Mouse (Mus musculus) gastrocnemius, postnatal 14 days (tissue): ENCODE data around the gene Fam71e1. TPM values are rescaled to one million over a fixed set of nuclear protein-coding genes. Genes with fewer than 3 reads are reported as not detected.

ENCODE experiments used
- DNase-seq: peaks from one replicate; pipeline ENCODE4 v3.0.0; 2021; ENCODE audit warnings: mixed read lengths
- intact Hi-C: fragments of 180-260 bp; cut with DNase I; formaldehyde crosslinking; loops from one replicate; pipeline ENCODE4 v1.15.1; 2025; ENCODE audit warnings: low total_unique reads
- total RNA-seq, 2 experiments: library from RNA; stranded (reverse); gene quantifications; 2 replicates each; pipeline ENCODE4 v1.2.3; 2021

Fam71e1 gene
- total RNA-seq, 2 experiments from 2014 or later: 3.8 to 4.7 TPM

GRCm38 (mm10) chr7:44530507-44530906, 34.1 kb downstream of the Fam71e1 start:
- DNase-seq: no peak
- intact Hi-C loops: no loop called here

DNA sequence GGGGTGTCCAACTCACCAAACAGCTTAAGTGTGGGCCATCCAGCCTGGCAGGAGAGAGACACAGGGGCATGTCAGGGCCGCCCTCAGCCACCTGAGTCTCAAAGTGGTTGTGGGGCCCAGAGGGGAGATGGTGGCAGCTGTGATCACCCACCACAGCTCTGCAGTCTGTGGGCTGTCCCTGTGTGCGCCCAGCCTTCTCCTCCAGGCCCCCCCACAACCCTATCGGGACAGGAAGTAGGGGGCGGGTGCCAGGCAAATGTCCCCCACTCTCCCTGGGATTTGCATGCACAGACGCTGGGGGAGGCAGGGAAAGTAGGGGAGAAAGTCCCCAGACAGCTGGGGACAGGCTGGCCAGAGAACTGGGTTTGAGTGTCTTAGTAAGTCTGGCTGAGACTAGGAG, 34.8 kb downstream of the Fam71e1 start:
- intact Hi-C loops: no loop called here

DNA sequence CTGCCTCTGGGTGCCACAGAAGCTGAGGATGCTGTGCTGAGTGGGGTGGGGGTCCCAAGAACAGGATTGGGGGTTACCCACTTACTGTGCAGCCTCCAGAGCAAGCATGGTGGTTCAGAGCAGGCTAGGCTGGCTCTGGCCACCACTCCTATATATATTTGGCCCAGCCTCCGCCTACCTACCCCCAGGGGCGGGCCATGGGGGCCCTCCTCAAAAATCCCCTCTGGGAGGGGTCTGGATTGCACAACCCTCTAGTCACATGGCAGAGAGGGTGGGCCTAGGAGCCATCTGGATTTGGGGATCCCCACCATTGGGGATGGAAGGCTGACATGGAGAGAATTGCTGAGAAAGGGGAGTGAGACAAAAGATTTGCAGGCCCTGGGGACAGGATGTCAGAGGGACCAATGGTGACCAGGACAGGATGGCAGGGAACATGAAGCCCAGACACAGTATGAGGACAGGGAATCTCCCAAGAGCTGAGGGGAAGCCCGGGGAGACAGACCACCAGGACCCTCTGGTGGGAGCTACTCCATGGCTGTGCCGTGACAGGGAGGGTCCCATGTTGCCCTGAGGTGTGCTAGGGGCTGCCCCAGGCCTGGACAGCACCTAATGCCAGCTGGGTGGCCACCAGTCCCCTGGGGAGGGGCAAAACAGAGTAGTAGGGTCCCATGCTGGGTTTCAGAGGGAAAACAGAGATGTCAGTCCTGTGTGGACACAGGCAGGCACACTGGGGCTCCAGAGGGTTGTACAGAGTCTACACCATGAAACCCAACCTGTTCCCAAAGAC, 35.8 kb downstream of the Fam71e1 start, which contains the start of gene Spib:
Gene Spib (minus strand): TSS at position 126 of the 787 bp plus-strand sequence.
- DNase-seq: no peak
- intact Hi-C loops: no loop called here

More for the DNA sequence above, 34.8 kb downstream of the Fam71e1 start:
- DNase-seq: no peak

DNA sequence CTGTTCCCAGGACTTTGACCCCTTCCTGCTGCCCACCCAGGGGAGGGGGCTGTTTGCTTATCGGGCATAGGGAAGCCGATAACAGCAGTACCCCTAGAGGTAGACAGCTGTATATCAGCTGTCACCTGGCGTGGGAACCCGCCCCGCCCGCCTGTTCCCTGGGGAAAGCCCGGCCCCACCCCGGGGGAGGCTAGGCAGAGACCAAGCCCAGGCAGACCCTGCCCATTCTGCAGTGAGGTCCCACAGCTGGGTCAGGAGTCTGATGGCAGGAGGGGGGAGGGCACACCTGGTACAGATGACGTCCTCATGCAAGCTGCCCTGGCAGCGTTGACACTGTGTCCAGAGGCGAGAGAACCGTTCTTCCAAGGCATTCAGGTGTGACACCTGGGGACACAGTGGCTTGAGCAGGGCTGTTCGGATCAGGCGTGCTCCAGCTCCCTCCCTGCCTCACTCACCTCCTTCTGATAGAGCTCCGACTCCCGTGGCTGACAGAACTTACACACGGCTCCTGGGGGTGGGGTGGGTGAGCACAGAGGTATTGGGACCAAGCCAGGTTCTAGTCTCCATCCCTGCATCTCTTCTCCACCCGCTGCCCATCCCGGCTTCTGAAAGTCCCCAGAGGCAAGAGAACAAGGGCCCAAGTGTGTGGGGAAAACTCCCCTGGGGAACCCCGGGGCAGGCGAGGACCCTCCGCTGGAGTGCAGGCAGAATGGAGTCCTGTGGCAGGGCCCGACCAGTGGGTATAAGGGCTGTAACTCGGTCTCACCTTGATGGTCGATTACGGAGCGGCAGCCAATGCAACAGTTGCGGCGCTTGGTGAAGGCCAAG, 36.8 kb downstream of the Fam71e1 start:
- no peak for DNase-seq
- intact Hi-C loops: no loop called here

- no peak for DNase-seq
- intact Hi-C loops: no loop called here
Measured at GRCm38 (mm10) chr7:44533746-44534045, 37.3 kb downstream of the Fam71e1 start.

DNA sequence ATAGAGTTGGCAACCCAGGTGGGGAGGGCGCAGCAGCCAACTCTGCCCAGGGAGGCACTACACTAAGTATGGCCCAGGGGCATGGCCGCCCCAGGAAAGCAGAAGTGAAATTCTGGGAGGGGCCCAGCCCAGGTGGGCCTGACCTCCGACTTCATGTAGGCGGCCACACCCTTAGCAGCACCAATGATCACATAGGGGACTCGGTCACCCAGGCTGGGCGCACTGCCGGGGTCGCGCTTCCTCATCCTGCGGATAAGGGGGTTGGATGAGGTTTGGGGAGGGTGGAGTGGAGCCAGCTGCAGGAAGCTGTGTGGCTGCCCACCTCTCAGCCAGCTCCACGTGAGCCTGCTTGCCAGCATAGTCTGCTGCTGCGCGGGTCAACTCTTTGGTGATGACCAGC, 37.9 kb downstream of the Fam71e1 start:
- no peak for DNase-seq
- intact Hi-C loops: no loop called here

- intact Hi-C loops: no loop called here
- DNase-seq: no peak
Measured at GRCm38 (mm10) chr7:44534656-44535441, 38.5 kb downstream of the Fam71e1 start.

DNA sequence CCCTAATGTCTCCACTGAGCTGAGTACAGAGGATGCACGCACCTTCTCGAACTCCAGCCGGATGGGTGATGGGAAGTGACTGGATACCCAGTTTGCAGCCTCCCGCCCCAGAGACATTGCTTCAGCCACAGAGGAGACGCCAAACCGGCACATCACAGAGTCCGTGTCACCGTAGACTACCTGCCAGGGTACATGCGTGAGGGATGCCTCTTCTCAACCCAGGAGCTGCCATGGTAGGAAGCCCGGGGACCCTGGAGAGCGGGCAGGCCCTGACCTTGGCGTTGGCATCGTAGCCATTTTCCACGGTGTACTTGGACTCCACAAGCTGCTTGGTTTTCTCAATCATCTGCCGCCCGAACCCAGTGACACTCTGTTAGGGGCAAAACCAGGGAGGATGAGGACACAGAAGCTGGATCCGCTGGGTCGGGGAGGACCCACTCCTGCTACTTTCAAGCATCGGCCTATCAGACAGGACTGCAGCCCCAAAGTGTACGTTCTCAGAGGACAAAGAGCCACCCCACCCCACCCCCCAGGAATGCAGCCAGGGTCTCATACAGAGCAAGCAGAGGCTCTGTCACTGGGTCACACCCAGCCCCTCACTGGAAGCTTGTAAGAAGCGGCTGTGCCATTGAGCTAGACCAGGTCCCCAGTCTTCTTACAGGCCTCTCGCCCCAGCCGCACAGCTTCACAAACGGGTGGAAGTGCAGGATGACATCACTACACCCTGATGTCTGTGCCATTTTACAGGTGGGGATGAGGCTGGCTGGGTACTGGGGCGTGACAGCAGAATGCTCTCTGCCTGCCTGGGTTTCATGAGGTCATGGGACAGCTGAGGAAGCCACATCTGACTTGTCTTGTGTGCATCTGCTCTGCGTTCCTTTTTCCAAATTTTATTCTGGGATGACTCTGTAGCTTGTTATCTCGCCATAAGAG, 39.5 kb downstream of the Fam71e1 start:
- intact Hi-C loops: no loop called here
- DNase-seq: no peak

GRCm38 (mm10) chr7:44536590-44536968, 40.2 kb downstream of the Fam71e1 start:
- intact Hi-C loops: no loop called here
- DNase-seq: no peak

DNA sequence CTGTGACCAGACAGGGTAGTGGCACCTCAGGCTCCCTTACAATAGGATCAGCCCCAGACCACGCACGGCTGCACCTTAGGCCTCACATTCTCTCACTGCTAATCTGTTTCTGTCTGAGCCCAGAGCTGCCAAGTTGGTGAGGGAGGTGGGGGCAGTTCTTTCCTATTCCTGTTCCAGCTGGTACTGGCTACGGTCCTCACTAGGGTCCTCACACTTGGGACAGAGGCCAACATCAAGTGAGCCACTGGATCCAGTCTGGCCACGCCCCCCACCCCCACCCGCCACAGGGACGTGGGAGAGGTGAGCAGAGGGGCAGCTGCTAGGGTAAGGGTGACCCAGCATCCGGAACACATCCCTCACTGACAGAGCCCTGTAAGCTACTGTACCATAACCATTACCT, 40.6 kb downstream of the Fam71e1 start:
- DNase-seq: no peak
- intact Hi-C loops: no loop called here

DNA sequence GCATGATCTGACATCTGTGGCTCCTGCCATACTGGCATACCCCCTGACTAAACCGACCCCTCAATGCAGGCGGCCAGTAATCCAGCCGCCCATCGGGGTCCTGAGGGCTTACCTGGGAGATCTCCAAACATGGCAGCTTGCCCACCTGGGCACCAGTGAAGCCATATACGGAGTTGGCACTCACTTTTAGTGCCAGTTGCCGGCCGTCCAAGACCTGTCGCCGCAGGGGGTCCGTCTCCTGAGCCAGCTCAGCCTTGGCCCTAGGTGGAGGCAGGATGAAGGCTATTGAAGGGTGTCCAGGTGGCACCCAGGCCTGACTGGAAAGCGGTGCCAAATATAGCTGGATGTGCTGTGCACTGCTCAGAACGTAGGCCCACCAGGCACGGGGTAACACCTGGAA, 41.1 kb downstream of the Fam71e1 start:
- intact Hi-C loops: no loop called here
- DNase-seq: no peak

DNA sequence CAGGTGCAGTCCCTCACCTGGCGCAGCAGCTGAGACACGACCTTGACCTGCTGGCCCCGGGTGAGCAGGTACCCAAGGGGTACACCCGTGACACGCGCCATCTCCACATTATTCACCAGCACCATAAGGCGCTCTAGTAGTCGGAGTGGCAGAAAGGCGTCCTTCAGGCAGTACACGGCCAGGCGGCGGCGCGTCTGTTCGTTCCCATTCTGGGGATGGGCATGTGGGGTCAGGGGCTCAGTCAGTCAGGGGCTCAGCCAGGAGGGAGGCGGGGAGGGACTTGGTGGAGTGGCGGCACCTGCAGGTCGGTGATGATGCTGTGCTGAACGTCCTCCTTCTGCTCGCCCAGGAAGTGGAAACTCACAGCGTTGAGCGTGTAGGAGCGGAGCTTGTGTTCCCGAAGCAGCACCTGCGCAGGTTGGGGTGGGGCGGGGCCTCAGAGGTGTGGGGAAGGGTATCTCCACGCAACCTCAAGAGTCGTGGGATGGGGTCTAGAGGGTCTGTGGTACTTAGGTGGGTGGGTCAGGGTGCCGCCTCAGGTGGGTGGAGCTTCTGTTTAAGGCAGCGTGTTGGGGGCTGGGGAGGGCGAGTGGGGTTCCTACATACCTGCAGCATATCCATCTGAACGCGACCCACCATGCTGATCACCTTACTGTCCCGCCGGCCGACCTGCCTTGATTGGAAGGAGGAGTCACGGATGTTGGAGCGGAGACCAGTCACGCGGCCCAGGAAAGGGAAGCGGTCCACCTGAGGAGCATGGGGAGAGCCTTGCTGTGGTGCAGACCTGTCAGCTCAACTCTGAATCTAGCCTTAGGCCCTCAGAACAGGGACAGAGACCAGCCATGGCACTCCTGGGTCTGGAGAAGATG, 42.6 kb downstream of the Fam71e1 start:
- intact Hi-C loops: no loop called here
- no peak for DNase-seq

DNA sequence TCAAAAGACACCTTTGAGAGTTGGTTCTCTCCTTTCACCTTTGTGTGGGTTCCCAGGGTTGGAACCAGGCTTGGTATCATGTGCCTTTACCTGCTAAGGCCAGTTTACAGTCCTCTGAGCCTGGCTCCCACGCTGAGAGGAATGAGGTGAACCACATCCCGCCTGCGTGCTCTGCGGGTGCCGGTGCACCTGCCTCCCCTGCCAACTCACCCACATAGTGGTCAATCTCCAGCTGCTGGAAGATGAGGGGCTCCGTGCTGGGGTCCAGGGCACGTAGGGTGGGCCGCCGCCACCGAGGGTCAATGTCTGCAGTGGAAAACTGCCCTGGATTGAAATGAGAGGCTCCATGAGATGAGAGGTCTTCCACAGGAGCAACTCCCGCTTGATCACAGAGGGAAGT, 46.2 kb downstream of the Fam71e1 start:
- intact Hi-C loops: no loop called here

GRCm38 (mm10) chr7:44543071-44543470, 46.7 kb downstream of the Fam71e1 start:
- intact Hi-C loops: no loop called here

More for the DNA sequence above, 46.2 kb downstream of the Fam71e1 start:
- DNase-seq: no peak

DNA sequence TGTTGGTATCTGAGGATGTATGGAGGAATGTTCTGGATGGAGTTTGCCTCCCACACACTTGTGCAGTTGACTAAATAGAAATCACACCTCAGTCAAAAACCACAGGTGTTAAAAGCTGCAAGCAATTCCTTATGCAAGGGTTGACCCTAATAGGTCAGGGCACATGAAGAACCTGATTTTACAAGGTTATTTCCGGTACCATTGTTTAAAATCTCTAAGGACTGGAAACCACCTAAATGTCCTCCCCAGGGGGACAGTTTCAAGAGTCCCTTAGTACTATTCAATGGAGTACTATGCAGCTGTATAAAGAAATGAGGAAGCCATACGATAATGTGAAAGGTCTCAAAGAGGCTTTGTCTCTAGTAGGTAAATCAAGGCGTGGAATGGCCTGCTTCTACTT, 49.9 kb downstream of the Fam71e1 start:
- no peak for DNase-seq
- intact Hi-C loops: no loop called here

More at GRCm38 (mm10) chr7:44543071-44543470, 46.7 kb downstream of the Fam71e1 start:
- DNase-seq: no peak

DNA sequence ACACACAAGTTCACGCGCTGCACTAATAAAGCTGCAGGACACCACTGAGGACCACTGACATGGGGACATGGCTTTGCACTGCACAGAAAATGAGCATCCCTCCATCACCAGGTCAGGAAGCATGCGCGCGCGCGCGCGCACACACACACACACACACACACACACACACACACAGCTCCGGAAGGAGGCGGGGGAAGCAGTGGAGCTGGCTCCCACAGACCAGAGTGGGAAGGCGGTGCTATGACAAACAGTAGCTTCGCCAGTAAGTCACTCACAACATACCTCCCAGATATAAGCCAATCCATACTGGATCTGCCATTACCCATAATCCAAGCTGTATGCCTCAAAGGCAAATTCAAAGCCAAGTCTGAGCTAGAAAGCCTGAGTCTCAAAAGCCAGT, 50.7 kb downstream of the Fam71e1 start:
- no peak for DNase-seq
- intact Hi-C loops: no loop called here

- DNase-seq: no peak
- intact Hi-C loops: no loop called here
Measured at GRCm38 (mm10) chr7:44547725-44548124, 51.3 kb downstream of the Fam71e1 start.

DNA sequence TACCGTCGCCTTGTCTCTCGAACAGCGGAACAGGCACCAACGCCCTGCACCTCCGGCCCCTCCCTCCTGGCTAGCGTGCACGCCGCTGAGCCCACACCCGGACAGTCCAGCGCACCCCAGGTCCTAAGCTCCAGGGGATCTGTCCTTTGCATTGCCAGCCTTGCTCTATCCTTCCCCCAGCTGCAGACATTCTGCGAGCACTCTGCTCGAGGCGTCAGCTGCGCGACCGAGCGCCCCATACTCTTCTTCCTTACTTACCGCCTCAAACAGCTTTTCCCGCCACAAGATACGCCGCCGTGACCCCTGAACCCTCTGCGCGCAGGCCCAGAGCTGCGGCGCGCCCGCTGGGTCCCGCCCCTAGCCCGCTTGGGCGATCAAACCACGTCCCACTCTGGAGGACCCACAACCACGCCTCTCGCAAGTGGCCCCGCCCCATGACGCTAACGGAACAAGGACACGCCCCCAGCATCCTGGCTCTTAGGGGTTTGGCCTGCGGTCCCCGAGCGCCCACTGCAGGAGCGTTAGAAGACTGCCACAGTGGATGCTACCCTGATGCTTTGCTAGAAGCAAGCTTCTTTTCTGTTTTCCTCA, 52.2 kb downstream of the Fam71e1 start, which contains the start of gene Pold1:
Gene Pold1 (minus strand): TSS at position 353 of the 591 bp plus-strand sequence.
- peak; percentile 99 for DNase-seq
- intact Hi-C loops: no loop called here
